Comparison of ENCODE assay signal across 23 mouse cellular contexts in the genomic region with DNA sequence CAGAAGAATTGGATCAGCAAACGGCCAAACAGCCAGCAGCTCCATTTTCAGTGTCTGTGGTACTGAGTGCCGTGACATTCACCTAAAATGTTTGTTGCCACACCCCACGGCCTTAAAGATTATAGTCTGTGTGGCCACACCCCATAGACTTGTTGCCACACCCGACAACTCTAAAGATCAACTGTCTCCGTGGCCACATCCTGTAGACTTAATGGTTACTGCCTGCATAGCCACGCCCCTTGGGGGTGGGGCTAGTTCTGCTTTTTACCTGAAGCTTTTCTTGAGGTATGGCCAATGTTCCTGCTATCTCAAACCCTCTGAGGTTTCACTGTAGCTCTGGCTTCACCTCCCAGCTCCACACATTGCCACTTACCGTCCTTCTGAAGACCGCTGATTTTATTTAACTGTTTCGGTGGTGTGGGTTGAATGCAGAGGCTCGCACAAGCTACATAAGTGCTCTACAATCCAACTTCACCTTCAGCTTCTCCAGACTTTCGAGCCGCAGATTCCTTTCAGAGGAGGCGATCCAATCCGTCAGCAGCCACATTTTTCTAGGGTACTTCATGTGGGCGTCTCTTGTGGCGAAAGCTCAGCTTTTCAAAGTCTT. TPM values are rescaled to one million over a fixed set of nuclear protein-coding genes. Genes with fewer than 3 reads are reported as not detected.
DNase-seq lines count a peak whose midpoint lies in the region; ATAC-seq and TF ChIP-seq lines count a peak whose summit lies in the region.
"Had no signal": no experiment of that assay in that cellular context is flagged by ENCODE, and none has a peak within 500 bp of the region (broad histone marks: within the 10 kb centered on the region; RNA-seq: fewer than 3 reads in every experiment).

No protein-coding gene starts in this region.

- H3K27me3 ChIP-seq in intestine, embryonic 15.5 days (replicated peaks), result no peaks in the 10 kb centered on the region
- H3K27me3 ChIP-seq: embryonic facial prominence, embryonic 13.5 days; heart, embryonic 12.5 days; limb, embryonic 13.5 days had no signal

- H3K4me2 ChIP-seq in intestine, embryonic 15.5 days (replicated peaks), result no peak overlapping the region
- H3K4me2 ChIP-seq: embryonic facial prominence, embryonic 13.5 days; heart, embryonic 12.5 days; hindbrain, embryonic 14.5 days; limb, embryonic 13.5 days had no signal

- H3K27ac ChIP-seq in layer of hippocampus, adult 2 months, result no peak overlapping the region
- no peak overlapping the region for H3K27ac ChIP-seq in intestine, embryonic 15.5 days
- H3K27ac ChIP-seq: embryonic facial prominence, embryonic 13.5 days; hindbrain, embryonic 14.5 days; limb, embryonic 13.5 days; liver, embryonic 14.5 days had no signal

- peak; percentile 66; the same call in 1 of the 2 replicates for ATAC-seq in neutrophil, adult 5-6 weeks (ENCODE audit: extremely low read depth, insufficient number of reproducible peaks, low FRiP score, poor library complexity, severe bottlenecking)
- ATAC-seq in intestine, embryonic 15.5 days, result no peak
- ATAC-seq: activated CD4-positive, CD25-positive, alpha-beta regulatory T cell, adult 4 months; midbrain, embryonic 16.5 days had no signal

- H3K4me3 ChIP-seq in layer of hippocampus, adult 2 months, result no peak overlapping the region
- no peak overlapping the region for H3K4me3 ChIP-seq in intestine, embryonic 15.5 days (replicated peaks)
- H3K4me3 ChIP-seq: embryonic facial prominence, embryonic 13.5 days; heart, embryonic 12.5 days; limb, embryonic 13.5 days had no signal

- TF ChIP-seq CTCF in layer of hippocampus, adult 2 months (conservative IDR thresholded peaks at IDR 0.05), result no peak

- no peaks in the 10 kb centered on the region for H3K4me1 ChIP-seq in intestine, embryonic 15.5 days (replicated peaks)
- H3K4me1 ChIP-seq: embryonic facial prominence, embryonic 13.5 days; heart, embryonic 12.5 days; limb, embryonic 13.5 days had no signal

- no peak overlapping the region for H3K9ac ChIP-seq in intestine, embryonic 15.5 days
- H3K9ac ChIP-seq: embryonic facial prominence, embryonic 13.5 days; heart, embryonic 12.5 days; hindbrain, embryonic 14.5 days; limb, embryonic 13.5 days; liver, embryonic 14.5 days had no signal

- WGBS in intestine, embryonic 15.5 days, result 88% methylated on average over 16 of the region's 16 CpGs

- DNase-seq in spleen, postnatal 36 days (ENCODE audit: low spot score in 2 of 2), result peak; percentile 16 to 33
- no peak for DNase-seq in spleen, postnatal 14 days (ENCODE audit: low spot score in 2 of 2)
- peak; percentile 60 for DNase-seq in ZHBTc4 (ENCODE audit: low read depth, low spot score)
- peak; percentile 16 for DNase-seq in lung, postnatal 10 days
- DNase-seq in layer of hippocampus, adult 2 months (ENCODE audit: low spot score in 2 of 2), result no peak
- DNase-seq in urinary bladder, adult 2 months (ENCODE audit: low spot score), result no peak
- DNase-seq: adrenal gland, postnatal 36 days; cerebellum, adult 2 months; gastrocnemius, postnatal 14 days; kidney, adult 8-10 months; kidney, postnatal 25 days; layer of hippocampus, adult 9-11 months; thymus, adult 2 months had no signal

- H3K9me3 ChIP-seq in intestine, embryonic 15.5 days, result no peaks in the 10 kb centered on the region
- H3K9me3 ChIP-seq: embryonic facial prominence, embryonic 13.5 days; heart, embryonic 12.5 days; limb, embryonic 13.5 days had no signal

- H3K36me3 ChIP-seq in intestine, embryonic 15.5 days, result no peaks in the 10 kb centered on the region
- H3K36me3 ChIP-seq: embryonic facial prominence, embryonic 13.5 days; heart, embryonic 12.5 days; limb, embryonic 13.5 days had no signal

RNA-seq across cellular contexts. Expression of a gene that starts 56.5 kb away (rescaled TPM):
- 29.2 and 32.9 TPM in 2 replicates for total RNA-seq in neutrophil, adult 5-6 weeks (2017)
- total RNA-seq in layer of hippocampus, adult 2 months (2021), result 1 to 10 TPM; 4.8 to 5.3 TPM
- 20.8 and 21.3 TPM in 2 replicates for polyA plus RNA-seq in urinary bladder, adult 2 months (2012; rRNA removed)
- 11.5 and 12.0 TPM in 2 replicates for polyA plus RNA-seq in intestine, embryonic 15.5 days (2015; fragmentation: Nextera tagmentation; extraction: Ambion mirVana)
- total RNA-seq: megakaryocyte-erythroid progenitor cell, adult 5-6 weeks had no signal

Comparison
In these comparisons a context has a peak if more than half of its experiments do, and no peak if none do; other contexts are left out.
1. DNase-seq: peak in spleen, postnatal 36 days (2 of 2), ZHBTc4 (single experiment) and lung, postnatal 10 days (single experiment); none in spleen, postnatal 14 days (0 of 2), layer of hippocampus, adult 2 months (0 of 2) and urinary bladder, adult 2 months (single experiment).